Mouse (Mus musculus) erythroid progenitor cell, adult 5-6 weeks (primary cell): ENCODE measurements around the gene Siglech. TPM values are rescaled to one million over a fixed set of nuclear protein-coding genes. Genes with fewer than 3 reads are reported as not detected.
"Not testable (repeated sequence)": the region's sequence is repeated elsewhere in the genome, so short reads cannot be mapped to it uniquely, and the experiment has no call there.

ENCODE experiments used
- ATAC-seq: replicated peaks from 2 replicates; pipeline ENCODE4 v1.8.0; 2016; ENCODE audit warnings: moderate number of reproducible peaks, mild to moderate bottlenecking, moderate TSS enrichment, inconsistent platforms; ENCODE audit not compliant: poor library complexity, low FRiP score, severe bottlenecking
- total RNA-seq, 2 experiments: library from RNA; stranded (forward) in 1 of 2; stranded (reverse) in 1 of 2; fragments of 150-400 nt in 1 of 2; fragments of 186-747, 209-891 nt in 1 of 2; gene quantifications; 2 replicates each; pipeline versions ENCODE4 v1.2.3 to v1.2.4; 2015 to 2017; ENCODE audit warnings: low replicate concordance in 2 of 2

Siglech gene
- total RNA-seq (2015; ENCODE audit: low replicate concordance) (not detected in 2 replicates), total RNA-seq (2017; ENCODE audit: low replicate concordance) (1.1 TPM in 1 of 2 replicates, not detected in the other)

GRCm38 (mm10) chr7:55767926-55768325 is at the start of gene Siglech:
Siglech (plus strand) TSS chr7:55768178.
- ATAC-seq = no peak

- no peak for ATAC-seq
Observed at GRCm38 (mm10) chr7:55722673-55723072, 45.3 kb upstream of the Siglech start.

- no peak for ATAC-seq
Observed at GRCm38 (mm10) chr7:55728903-55729302, 39.1 kb upstream of the Siglech start.

- ATAC-seq = no peak
Observed at GRCm38 (mm10) chr7:55734483-55734882, 33.5 kb upstream of the Siglech start.

GRCm38 (mm10) chr7:55737125-55737912 is 30.7 kb upstream of the Siglech start:
- no peak for ATAC-seq

- no peak for ATAC-seq
Observed at GRCm38 (mm10) chr7:55743614-55744267, 24.2 kb upstream of the Siglech start.

GRCm38 (mm10) chr7:55744566-55745220 is 23.3 kb upstream of the Siglech start:
- no peak for ATAC-seq

- no peak for ATAC-seq
Observed at GRCm38 (mm10) chr7:55750841-55751240, 17.1 kb upstream of the Siglech start.

- no peak for ATAC-seq
Observed at GRCm38 (mm10) chr7:55759346-55759745, 8.6 kb upstream of the Siglech start.

GRCm38 (mm10) chr7:55780011-55780410 is 12.0 kb downstream of the Siglech start:
- no peak for ATAC-seq

GRCm38 (mm10) chr7:55782493-55782892 is 14.5 kb downstream of the Siglech start:
- ATAC-seq = no peak

GRCm38 (mm10) chr7:55784580-55784979 is 16.6 kb downstream of the Siglech start:
- no peak for ATAC-seq

GRCm38 (mm10) chr7:55790586-55790985 is 22.6 kb downstream of the Siglech start:
- not testable (repeated sequence) for ATAC-seq

- ATAC-seq = no peak
Observed at GRCm38 (mm10) chr7:55792280-55792679, 24.3 kb downstream of the Siglech start.

- no peak for ATAC-seq
Observed at GRCm38 (mm10) chr7:55793236-55793951, 25.4 kb downstream of the Siglech start.

- peak; percentile 99 for ATAC-seq
Observed at GRCm38 (mm10) chr7:55793952-55794603, 26.1 kb downstream of the Siglech start, which contains the start of gene Tubgcp5. Tubgcp5 (plus strand) TSS chr7:55794154.

- ATAC-seq = no peak
Observed at GRCm38 (mm10) chr7:55799981-55800380, 32.0 kb downstream of the Siglech start.

- ATAC-seq = no peak
Observed at GRCm38 (mm10) chr7:55809967-55810366, 42.0 kb downstream of the Siglech start.

- ATAC-seq = no peak
Observed at GRCm38 (mm10) chr7:55824468-55824867, 56.5 kb downstream of the Siglech start.
